In the genomic region with DNA sequence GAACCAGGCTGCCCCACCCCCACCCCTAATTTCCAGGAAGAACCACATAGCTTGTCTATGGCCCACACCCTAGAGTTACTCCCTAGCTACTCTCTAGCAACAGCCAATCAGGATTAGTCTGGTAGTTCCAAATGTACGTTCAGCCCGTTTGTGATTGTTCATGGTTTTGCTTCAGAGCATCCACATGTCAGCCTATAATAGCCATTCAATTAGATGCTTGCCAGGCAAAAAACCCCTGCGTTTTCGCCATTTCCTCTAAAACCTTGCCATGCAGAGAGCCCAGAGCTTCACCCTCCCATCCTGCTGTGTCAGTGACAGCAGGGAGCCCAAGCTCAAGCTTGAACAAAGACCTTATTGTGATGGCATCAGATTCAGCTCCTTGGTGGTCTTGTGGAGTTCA, we compare ENCODE assay signal across 16 mouse cellular contexts. TPM values are rescaled to one million over a fixed set of nuclear protein-coding genes. Genes with fewer than 3 reads are reported as not detected.
DNase-seq lines count a peak whose midpoint lies in the region; ATAC-seq lines count a peak whose summit lies in the region.
"Had no signal": no experiment of that assay in that cellular context is flagged by ENCODE, and none has a peak within 500 bp of the region (broad histone marks: within the 10 kb centered on the region; RNA-seq: fewer than 3 reads in every experiment).

No protein-coding gene starts in this region.

- no peaks in the 10 kb centered on the region for H3K36me3 ChIP-seq in neural tube, embryonic 15.5 days
- H3K36me3 ChIP-seq: liver, embryonic 15.5 days had no signal

- H3K27ac ChIP-seq in neural tube, embryonic 15.5 days (replicated peaks), result no peak overlapping the region
- H3K27ac ChIP-seq: liver, embryonic 15.5 days had no signal

- H3K4me3 ChIP-seq in neural tube, embryonic 15.5 days (replicated peaks), result no peak overlapping the region
- H3K4me3 ChIP-seq: liver, embryonic 15.5 days had no signal

- no peaks in the 10 kb centered on the region for H3K9me3 ChIP-seq in neural tube, embryonic 15.5 days (replicated peaks)
- H3K9me3 ChIP-seq: liver, embryonic 15.5 days had no signal

- H3K4me2 ChIP-seq in neural tube, embryonic 15.5 days, result no peak overlapping the region
- H3K4me2 ChIP-seq: liver, embryonic 15.5 days had no signal

- peak; percentile 25 for DNase-seq in neural tube, embryonic 10.5 days (ENCODE audit: extremely low spot score, low spot score)
- peak; percentile 54 for DNase-seq in embryo, embryonic 10 days (ENCODE audit: low spot score)
- DNase-seq in mesoderm, embryonic 11.5 days (ENCODE audit: low read depth, low spot score), result peak; percentile 58
- DNase-seq in retina, postnatal 1 day, result peak; percentile 82
- DNase-seq in yolk sac, embryonic 10.5 days (ENCODE audit: low spot score), result no peak
- DNase-seq in gastrocnemius, postnatal 25 days, result no peak
- DNase-seq in layer of hippocampus, adult 18-20 months (ENCODE audit: low spot score in 2 of 2), result no peak
- DNase-seq: cerebellum, adult 8-10 months; heart, adult 11 months; lung, postnatal 14 days; spleen, adult 18-20 months; thymus, postnatal 14 days had no signal

- H3K4me1 ChIP-seq in neural tube, embryonic 15.5 days, result 0 out of 2 replicates have a peak, but pooled peaks cover 2% of the 10 kb centered on the region
- H3K4me1 ChIP-seq: liver, embryonic 15.5 days had no signal

- H3K9ac ChIP-seq in neural tube, embryonic 15.5 days (replicated peaks), result no peak overlapping the region
- H3K9ac ChIP-seq: liver, embryonic 15.5 days had no signal

- 10% methylated on average over 4 of the region's 4 CpGs for WGBS in neural tube, embryonic 15.5 days

- no peak for ATAC-seq in neural tube, embryonic 15.5 days (ENCODE audit: low FRiP score)

- H3K27me3 ChIP-seq in neural tube, embryonic 15.5 days (replicated peaks), result no peaks in the 10 kb centered on the region
- H3K27me3 ChIP-seq: liver, embryonic 15.5 days had no signal

RNA-seq across cellular contexts. Expression of a gene that starts 16.2 kb away (rescaled TPM):
- 1.0 and 1.3 TPM in 2 replicates for polyA plus RNA-seq in neural tube, embryonic 15.5 days (2015; fragmentation: Nextera tagmentation; extraction: Ambion mirVana)
- total RNA-seq in gastrocnemius, postnatal 25 days (2021), result under 1 TPM; 0.43 to 0.78 TPM
- 1 to 10 TPM; 2.9 to 3.0 TPM for total RNA-seq in layer of hippocampus, adult 18-20 months (2021)
- total RNA-seq: megakaryocyte-erythroid progenitor cell, adult 5-6 weeks; neutrophil, adult 5-6 weeks had no signal

Comparison
In these comparisons a context has a peak if more than half of its experiments do, and no peak if none do; other contexts are left out.
1. DNase-seq: peak in neural tube, embryonic 10.5 days (single experiment), embryo, embryonic 10 days (single experiment), mesoderm, embryonic 11.5 days (single experiment) and retina, postnatal 1 day (single experiment); none in yolk sac, embryonic 10.5 days (single experiment), gastrocnemius, postnatal 25 days (single experiment) and layer of hippocampus, adult 18-20 months (0 of 2).